Mouse (Mus musculus) midbrain, embryonic 14.5 days (tissue): ENCODE measurements around the gene Efcab9. TPM values are rescaled to one million over a fixed set of nuclear protein-coding genes. Genes with fewer than 3 reads are reported as not detected.

Experiments
- ATAC-seq: fragments of 200-750 bp; cut with Nextera tagmentation; 2 replicates; pipeline ENCODE4 v1.8.0; 2017; ENCODE audit warnings: moderate number of reproducible peaks, moderate library complexity; ENCODE audit not compliant: low FRiP score, low TSS enrichment
- DNase-seq: peaks from one replicate; pipeline ENCODE4 v3.0.0-alpha.2; 2015
- H3K27ac ChIP-seq: fragments of 300-500 bp; sonication (generic); replicated peaks from 2 replicates; pipeline ENCODE4 v1.5.1; 2014; ENCODE audit warnings: mild to moderate bottlenecking, low read depth, low read length, moderate library complexity
- H3K27me3 ChIP-seq: fragments of 300-500 bp; sonication (generic); 2 replicates; pipeline ENCODE4 v1.6.1; 2014; ENCODE audit warnings: low read length, control low read depth, mixed read lengths; ENCODE audit not compliant: control insufficient read depth, insufficient read depth
- H3K36me3 ChIP-seq: fragments of 300-500 bp; sonication (generic); 2 replicates; pipeline ENCODE4 v1.6.1; 2014; ENCODE audit warnings: low read length, control low read depth; ENCODE audit not compliant: control insufficient read depth, insufficient read depth
- H3K4me1 ChIP-seq: fragments of 300-500 bp; sonication (generic); 2 replicates; pipeline ENCODE4 v1.6.1; 2014; ENCODE audit warnings: mild to moderate bottlenecking, antibody characterized with exemption, low read length, control low read depth; ENCODE audit not compliant: control insufficient read depth, insufficient read depth
- H3K4me2 ChIP-seq: fragments of 300-500 bp; sonication (generic); 2 replicates; pipeline ENCODE4 v1.6.1; 2014; ENCODE audit warnings: mild to moderate bottlenecking, low read length, moderate library complexity
- H3K4me3 ChIP-seq: fragments of 300-500 bp; sonication (generic); replicated peaks from 2 replicates; pipeline ENCODE4 v1.5.1; 2014; ENCODE audit warnings: low read depth, low read length
- H3K9ac ChIP-seq: fragments of 300-500 bp; sonication (generic); replicated peaks from 2 replicates; pipeline ENCODE4 v1.6.1; 2014; ENCODE audit warnings: mild to moderate bottlenecking, low read length, moderate library complexity
- H3K9me3 ChIP-seq: fragments of 300-500 bp; sonication (generic); 2 replicates; pipeline ENCODE4 v1.6.1; 2016; ENCODE audit warnings: low read length, control low read depth, mixed read lengths; ENCODE audit not compliant: control insufficient read depth
- WGBS: fragments of 180-500 bp; shearing (Covaris S2); extraction: QIAGEN DNeasy Blood & Tissue Kit; methylation state at CpG from one replicate; pipeline ENCODE4 v1.1.7; 2014; 5-methylcytosine and 5-hydroxymethylcytosine counted together
- polyA plus RNA-seq: library from polyadenylated mRNA; unstranded; fragments of >200 nt; fragmentation: Nextera tagmentation; extraction: Ambion mirVana; gene quantifications from 2 replicates; pipeline ENCODE4 v1.2.1, GENCODE M21; 2014

Gene Efcab9
- polyA plus RNA-seq, 1 experiment from 2014 or later, result not detected

DNA sequence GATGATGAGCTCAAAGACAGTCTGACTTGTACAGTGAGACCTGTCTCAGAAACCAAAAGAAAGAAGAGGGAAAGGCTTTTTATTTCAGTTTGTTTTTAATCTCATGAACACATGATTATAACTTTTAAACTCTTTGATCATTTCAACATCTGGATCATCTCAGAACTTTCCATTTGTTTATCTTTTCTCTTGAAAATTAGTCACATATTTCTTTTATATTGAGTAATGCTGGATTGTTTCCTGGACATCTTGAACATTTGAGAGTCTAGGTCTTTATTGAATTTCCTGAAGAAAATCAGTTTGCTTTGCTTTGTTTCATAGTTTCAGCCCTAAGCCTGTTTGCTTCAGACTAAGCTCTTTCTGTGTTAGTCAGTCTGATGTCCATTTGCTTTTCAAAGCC lies 43.5 kb downstream of the Efcab9 start:
- Histone ChIP-seq H3K4me1 (no peaks in the 10 kb centered on the region), H3K9me3 (no peaks in the 10 kb centered on the region), H3K36me3 (no peaks in the 10 kb centered on the region), H3K4me2 (no peak overlapping the region), H3K27ac (no peak overlapping the region), H3K27me3 (no peaks in the 10 kb centered on the region), H3K4me3 (no peak overlapping the region), H3K9ac (no peak overlapping the region)
- ATAC-seq (no peak), DNase-seq (no peak)

DNA sequence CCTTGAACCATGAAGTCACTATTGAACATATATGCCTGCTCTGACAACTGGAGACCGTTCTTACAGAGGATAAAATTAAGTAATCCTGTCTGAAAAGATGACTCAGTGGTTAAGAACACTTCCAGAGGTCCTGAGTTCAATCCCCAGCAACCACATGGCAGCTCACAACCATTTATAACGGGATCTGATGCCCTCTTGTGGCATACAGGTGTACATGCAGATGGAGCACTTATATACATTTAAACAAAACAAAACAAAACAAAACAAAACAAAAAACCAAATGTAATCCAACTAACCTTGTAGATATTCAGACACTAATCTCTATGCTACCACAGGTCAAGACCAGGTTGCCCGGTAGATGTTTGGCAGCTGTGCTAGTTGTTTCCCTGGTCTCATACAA lies 44.4 kb downstream of the Efcab9 start:
- H3K9me3 ChIP-seq, result no peaks in the 10 kb centered on the region
- H3K36me3 ChIP-seq, result no peaks in the 10 kb centered on the region
- 93% methylated on average over 3 of the region's 3 CpGs for WGBS
- no peak overlapping the region for H3K4me2 ChIP-seq
- H3K9ac ChIP-seq, result no peak overlapping the region
- H3K27ac ChIP-seq, result no peak overlapping the region
- H3K27me3 ChIP-seq, result no peaks in the 10 kb centered on the region
- DNase-seq (no peak), ATAC-seq (no peak)
- no peak overlapping the region for H3K4me3 ChIP-seq
- no peaks in the 10 kb centered on the region for H3K4me1 ChIP-seq

GRCm38 (mm10) chr11:32486621-32487020 lies 45.3 kb downstream of the Efcab9 start:
- no peaks in the 10 kb centered on the region for H3K4me1 ChIP-seq
- no peak overlapping the region for H3K4me2 ChIP-seq
- ATAC-seq, result no peak
- no peak overlapping the region for H3K27ac ChIP-seq
- no peak for DNase-seq
- no peak overlapping the region for H3K9ac ChIP-seq
- no peaks in the 10 kb centered on the region for H3K27me3 ChIP-seq
- 89% methylated on average over 3 of the region's 3 CpGs for WGBS
- no peak overlapping the region for H3K4me3 ChIP-seq
- H3K36me3 ChIP-seq, result no peaks in the 10 kb centered on the region
- no peaks in the 10 kb centered on the region for H3K9me3 ChIP-seq

GRCm38 (mm10) chr11:32485290-32485689 lies 46.6 kb downstream of the Efcab9 start:
- Histone ChIP-seq H3K4me1 (no peaks in the 10 kb centered on the region), H3K27ac (no peak overlapping the region), H3K36me3 (no peaks in the 10 kb centered on the region), H3K27me3 (no peaks in the 10 kb centered on the region), H3K9me3 (no peaks in the 10 kb centered on the region), H3K9ac (no peak overlapping the region), H3K4me3 (no peak overlapping the region), H3K4me2 (no peak overlapping the region)
- no peak for DNase-seq
- ATAC-seq, result no peak
- 77% methylated on average over 3 of the region's 3 CpGs for WGBS

DNA sequence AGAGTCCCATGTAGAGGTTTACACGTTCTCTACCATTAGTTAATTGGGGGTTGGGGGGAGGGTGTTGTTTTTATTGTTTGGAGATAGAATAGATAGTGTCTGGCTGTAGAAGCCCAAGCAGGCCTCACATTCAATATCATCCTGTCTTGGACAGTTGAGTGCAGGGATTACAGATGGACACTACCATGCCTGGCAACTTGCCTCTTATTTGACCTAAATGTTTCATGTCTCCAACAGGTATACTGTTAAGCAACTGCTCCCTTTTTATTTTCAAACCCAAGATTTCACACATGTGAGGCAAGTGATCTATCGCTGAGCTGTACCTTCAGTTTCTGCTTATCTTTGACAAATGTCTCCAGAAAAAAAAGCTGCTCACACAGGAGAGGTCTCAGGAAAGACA lies 50.4 kb downstream of the Efcab9 start:
- WGBS, result 79% methylated on average over 2 of the region's 2 CpGs
- H3K36me3 ChIP-seq, result no peaks in the 10 kb centered on the region
- no peaks in the 10 kb centered on the region for H3K4me1 ChIP-seq
- ATAC-seq (no peak), DNase-seq (no peak)
- no peak overlapping the region for H3K4me3 ChIP-seq
- no peaks in the 10 kb centered on the region for H3K9me3 ChIP-seq
- no peak overlapping the region for H3K9ac ChIP-seq
- H3K27me3 ChIP-seq, result no peaks in the 10 kb centered on the region
- H3K27ac ChIP-seq, result no peak overlapping the region
- H3K4me2 ChIP-seq, result no peak overlapping the region

GRCm38 (mm10) chr11:32475487-32476236 lies 56.2 kb downstream of the Efcab9 start:
- 74% methylated on average over 5 of the region's 5 CpGs for WGBS
- ATAC-seq, result no peak
- H3K27me3 ChIP-seq, result no peaks in the 10 kb centered on the region
- no peak overlapping the region for H3K4me3 ChIP-seq
- H3K9me3 ChIP-seq, result no peaks in the 10 kb centered on the region
- H3K27ac ChIP-seq, result no peak overlapping the region
- no peak overlapping the region for H3K4me2 ChIP-seq
- H3K4me1 ChIP-seq, result no peaks in the 10 kb centered on the region
- DNase-seq, result no peak
- no peaks in the 10 kb centered on the region for H3K36me3 ChIP-seq
- no peak overlapping the region for H3K9ac ChIP-seq

- Histone ChIP-seq H3K4me1 (no peaks in the 10 kb centered on the region), H3K36me3 (no peaks in the 10 kb centered on the region), H3K9me3 (no peaks in the 10 kb centered on the region), H3K4me3 (no peak overlapping the region), H3K27me3 (no peaks in the 10 kb centered on the region), H3K9ac (no peak overlapping the region), H3K27ac (no peak overlapping the region), H3K4me2 (no peak overlapping the region)
- ATAC-seq (no peak), DNase-seq (no peak)
- 91% methylated on average over 3 of the region's 3 CpGs for WGBS
Observed at GRCm38 (mm10) chr11:32474725-32475124, 57.2 kb downstream of the Efcab9 start.

Other genes starting within 250 kb of the Efcab9 start
- 1,330 and 1,946 TPM in 2 replicates for gene Hba-a1, start 248.6 kb downstream of the Efcab9 start, polyA plus RNA-seq
- 0.74 TPM in 1 of 2 replicates, not detected in the other for gene Hbq1b, start 245.1 kb downstream of the Efcab9 start, polyA plus RNA-seq
- gene Hba-a2, start 235.6 kb downstream of the Efcab9 start, polyA plus RNA-seq, result 3,589 and 5,155 TPM in 2 replicates
- gene Hbq1a, start 232.0 kb downstream of the Efcab9 start, polyA plus RNA-seq, result 0.90 and 1.4 TPM in 2 replicates
- gene Sh3pxd2b, start 184.3 kb downstream of the Efcab9 start, polyA plus RNA-seq, result 22.7 and 25.4 TPM in 2 replicates
- 57.0 and 63.8 TPM in 2 replicates for gene Ubtd2, start 76.7 kb downstream of the Efcab9 start, polyA plus RNA-seq
- gene Stk10, start 1.2 kb upstream of the Efcab9 start, polyA plus RNA-seq, result 1.4 and 1.6 TPM in 2 replicates
- gene Fbxw11, start 110.6 kb upstream of the Efcab9 start, polyA plus RNA-seq, result 93.5 and 120 TPM in 2 replicates